Mouse (Mus musculus): ENCODE data around the gene Taar2. TPM values are rescaled to one million over a fixed set of nuclear protein-coding genes. Genes with fewer than 3 reads are reported as not detected.

Taar2 gene
- polyA plus RNA-seq, 1 experiment from 2014 or later, result 0.27 TPM

DNA sequence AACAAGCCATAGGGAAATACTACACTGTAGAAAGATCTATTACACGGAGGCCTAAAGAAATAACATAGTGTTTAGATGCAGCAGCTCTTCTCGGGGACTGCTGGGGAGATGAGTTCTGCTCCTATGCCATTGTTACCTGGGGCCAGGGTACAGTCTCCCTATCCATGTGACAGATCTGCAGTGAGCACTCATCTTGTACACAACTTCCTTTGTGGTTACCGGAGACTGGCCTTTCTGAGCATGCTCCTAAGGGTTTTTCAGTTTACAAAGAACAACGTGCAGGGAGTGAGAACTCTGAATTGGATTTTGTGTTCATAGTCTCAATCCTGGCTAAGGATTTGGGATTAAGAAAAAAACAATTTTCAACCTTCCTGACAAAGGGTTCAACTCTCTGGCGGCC, 48.0 kb downstream of the Taar2 start:
- Histone ChIP-seq H3K27ac (no peak overlapping the region), H3K27me3 (no peaks in the 10 kb centered on the region), H3K4me2 (no peak overlapping the region), H3K4me1 (no peaks in the 10 kb centered on the region), H3K36me3 (no peaks in the 10 kb centered on the region), H3K9ac (no peak overlapping the region), H3K9me3 (no peaks in the 10 kb centered on the region), H3K4me3 (no peak overlapping the region)
- WGBS, result 77% methylated on average over 5 of the region's 5 CpGs
- no peak for ATAC-seq (ENCODE audit: insufficient number of reproducible peaks, insufficient read depth, low FRiP score, low TSS enrichment, low read depth)

Other genes with a start within 250 kb of the Taar2 start
- gene Rps12, start 151.3 kb upstream of the Taar2 start, polyA plus RNA-seq (2015; fragmentation: Nextera tagmentation; extraction: Ambion mirVana), result 245 and 261 TPM in 2 replicates
- gene Slc18b1, start 141.6 kb upstream of the Taar2 start, polyA plus RNA-seq (2015; fragmentation: Nextera tagmentation; extraction: Ambion mirVana), result 32.3 and 35.6 TPM in 2 replicates
- not detected in 2 replicates for gene Vnn3, start 87.1 kb upstream of the Taar2 start, polyA plus RNA-seq (2015; fragmentation: Nextera tagmentation; extraction: Ambion mirVana)
- gene Vnn1, start 43.9 kb upstream of the Taar2 start, polyA plus RNA-seq (2015; fragmentation: Nextera tagmentation; extraction: Ambion mirVana), result 0.41 and 0.63 TPM in 2 replicates
- gene Taar1, start 18.2 kb upstream of the Taar2 start, polyA plus RNA-seq (2015; fragmentation: Nextera tagmentation; extraction: Ambion mirVana), result not detected in 2 replicates
- gene Taar3, start 11.0 kb downstream of the Taar2 start, polyA plus RNA-seq (2015; fragmentation: Nextera tagmentation; extraction: Ambion mirVana), result not detected in 2 replicates
- not detected in 2 replicates for gene Taar4, start 21.9 kb downstream of the Taar2 start, polyA plus RNA-seq (2015; fragmentation: Nextera tagmentation; extraction: Ambion mirVana)
- gene Taar5, start 32.1 kb downstream of the Taar2 start, polyA plus RNA-seq (2015; fragmentation: Nextera tagmentation; extraction: Ambion mirVana), result not detected in 2 replicates
- not detected in 2 replicates for gene Taar6, start 47.1 kb downstream of the Taar2 start, polyA plus RNA-seq (2015; fragmentation: Nextera tagmentation; extraction: Ambion mirVana)
- not detected in 2 replicates for gene Taar7a, start 54.9 kb downstream of the Taar2 start, polyA plus RNA-seq (2015; fragmentation: Nextera tagmentation; extraction: Ambion mirVana)
- gene Taar7b, start 61.4 kb downstream of the Taar2 start, polyA plus RNA-seq (2015; fragmentation: Nextera tagmentation; extraction: Ambion mirVana), result not detected in 2 replicates
- not detected in 2 replicates for gene Taar7d, start 88.7 kb downstream of the Taar2 start, polyA plus RNA-seq (2015; fragmentation: Nextera tagmentation; extraction: Ambion mirVana)
- not detected in 2 replicates for gene Taar7e, start 99.0 kb downstream of the Taar2 start, polyA plus RNA-seq (2015; fragmentation: Nextera tagmentation; extraction: Ambion mirVana)
- not detected in 2 replicates for gene Taar7f, start 110.9 kb downstream of the Taar2 start, polyA plus RNA-seq (2015; fragmentation: Nextera tagmentation; extraction: Ambion mirVana)
- gene Taar8a, start 137.9 kb downstream of the Taar2 start, polyA plus RNA-seq (2015; fragmentation: Nextera tagmentation; extraction: Ambion mirVana), result not detected in 2 replicates
- gene Taar8b, start 153.7 kb downstream of the Taar2 start, polyA plus RNA-seq (2015; fragmentation: Nextera tagmentation; extraction: Ambion mirVana), result not detected in 2 replicates
- not detected in 2 replicates for gene Taar8c, start 163.3 kb downstream of the Taar2 start, polyA plus RNA-seq (2015; fragmentation: Nextera tagmentation; extraction: Ambion mirVana)
- gene Taar9, start 171.0 kb downstream of the Taar2 start, polyA plus RNA-seq (2015; fragmentation: Nextera tagmentation; extraction: Ambion mirVana), result not detected in 2 replicates
- gene Stx7, start 210.7 kb downstream of the Taar2 start, polyA plus RNA-seq (2015; fragmentation: Nextera tagmentation; extraction: Ambion mirVana), result 62.6 and 79.7 TPM in 2 replicates